Mouse (Mus musculus): ENCODE data around the gene 2310039H08Rik. TPM values are rescaled to one million over a fixed set of nuclear protein-coding genes. Genes with fewer than 3 reads are reported as not detected.
A peak's percentile ranks its signal among the peaks of the same experiment; 100 is the strongest.

Gene 2310039H08Rik
- polyA plus RNA-seq, 1 experiment, result 40.9 TPM

DNA sequence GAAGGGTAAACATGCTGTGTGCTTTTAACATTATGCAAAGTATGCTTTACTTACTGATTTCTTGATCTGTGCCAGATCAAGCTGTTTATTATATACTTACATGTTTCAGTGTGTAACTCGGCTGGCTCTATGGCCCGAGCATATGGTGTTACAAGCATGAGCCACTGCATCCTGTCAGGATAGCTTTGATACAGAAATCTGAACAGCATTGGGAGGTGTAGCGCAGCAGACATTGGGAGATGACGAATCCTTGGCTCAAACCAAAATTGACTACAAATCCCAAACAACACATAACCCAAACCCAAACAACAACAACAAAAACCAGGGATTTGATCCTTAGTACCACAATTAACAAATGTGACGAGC is 414 bp upstream of the 2310039H08Rik start:
- H3K79me3 ChIP-seq (ENCODE audit: low read depth), result no peaks in the 10 kb centered on the region
- H3K36me3 ChIP-seq (ENCODE audit: control insufficient read depth, insufficient read depth), result peaks cover 30% of the 10 kb centered on the region
- H3K4me3 ChIP-seq (ENCODE audit: insufficient read depth, poor library complexity, severe bottlenecking), result peak overlapping the region; percentile 81
- H3K79me2 ChIP-seq (ENCODE audit: control insufficient read depth, insufficient read depth), result no peaks in the 10 kb centered on the region
- H3ac ChIP-seq (ENCODE audit: control insufficient read depth, insufficient read length, low read depth), result peak overlapping the region; percentile 55
- no peaks in the 10 kb centered on the region for H3K27me3 ChIP-seq (ENCODE audit: control insufficient read depth, insufficient read depth, insufficient read length)
- TF ChIP-seq MYOG (IDR thresholded peaks at IDR 0.05; ENCODE audit: control insufficient read depth, extremely low read depth, insufficient read length) (no peak), CTCF (IDR thresholded peaks at IDR 0.05; ENCODE audit: control insufficient read depth, insufficient read depth, insufficient read length) (no peak), USF1 (IDR thresholded peaks at IDR 0.05; ENCODE audit: low read depth) (no peak), MAX (IDR thresholded peaks at IDR 0.05) (no peak), MYOD1 (IDR thresholded peaks at IDR 0.05; ENCODE audit: control insufficient read depth, insufficient read length, low read depth) (no peak), FOSL1 (IDR thresholded peaks at IDR 0.05; ENCODE audit: insufficient read depth, low read length, poor library complexity, severe bottlenecking) (no peak), CEBPB (IDR thresholded peaks at IDR 0.05; ENCODE audit: low read depth) (no peak)

DNA sequence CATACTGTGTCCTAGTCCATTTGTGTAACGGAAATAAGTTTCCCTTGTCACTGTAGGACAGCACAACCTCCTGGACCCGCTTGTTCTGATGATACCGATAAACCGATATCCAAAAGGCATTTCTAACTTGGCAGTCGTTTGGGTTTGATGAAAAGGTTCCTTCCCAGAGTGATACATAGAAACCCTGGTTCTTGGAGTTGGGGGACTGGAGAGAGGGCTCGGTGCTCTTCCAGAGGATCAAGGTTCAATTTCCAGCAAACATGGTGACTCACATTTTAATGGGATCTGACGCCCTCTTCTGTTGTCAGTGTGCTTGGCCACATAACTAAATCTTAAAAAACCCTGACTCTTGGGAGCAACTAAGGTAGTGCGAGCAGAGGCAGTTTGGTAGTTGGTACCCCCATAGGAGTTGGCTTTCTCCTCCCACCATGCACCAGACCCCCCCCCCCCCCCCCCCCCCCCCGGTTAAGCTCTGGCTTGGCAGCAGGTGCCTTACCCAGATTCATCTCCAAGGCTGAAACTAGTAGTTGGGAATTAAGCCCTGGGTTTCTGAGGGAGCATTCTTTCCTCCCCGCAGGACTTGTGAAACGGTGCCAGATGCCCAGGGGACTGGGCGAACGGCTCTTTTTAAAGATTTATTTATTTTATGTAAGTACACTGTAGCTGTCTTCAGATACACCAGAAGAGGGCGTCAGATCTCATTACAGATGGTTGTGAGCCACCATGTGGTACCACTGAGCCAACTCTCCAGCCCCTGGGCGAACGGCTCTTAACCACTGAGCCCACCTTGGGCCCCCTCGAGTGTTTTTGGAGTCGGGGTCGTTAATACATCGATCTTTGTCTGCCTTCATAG is 1.1 kb downstream of the 2310039H08Rik start:
- H3K4me3 ChIP-seq (ENCODE audit: insufficient read depth, poor library complexity, severe bottlenecking), result peak overlapping the region; percentile 81
- H3ac ChIP-seq (ENCODE audit: control insufficient read depth, insufficient read length, low read depth), result peak overlapping the region; percentile 96
- peaks cover 2% of the 10 kb centered on the region for H3K79me3 ChIP-seq (ENCODE audit: low read depth)
- TF ChIP-seq CEBPB (IDR thresholded peaks at IDR 0.05; ENCODE audit: low read depth), result no peak
- no peak for TF ChIP-seq MYOD1 (IDR thresholded peaks at IDR 0.05; ENCODE audit: control insufficient read depth, insufficient read length, low read depth)
- no peak for TF ChIP-seq CTCF (IDR thresholded peaks at IDR 0.05; ENCODE audit: control insufficient read depth, insufficient read depth, insufficient read length)
- TF ChIP-seq USF1 (IDR thresholded peaks at IDR 0.05; ENCODE audit: low read depth), result no peak
- TF ChIP-seq MAX (IDR thresholded peaks at IDR 0.05), result no peak
- no peak for TF ChIP-seq MYOG (IDR thresholded peaks at IDR 0.05; ENCODE audit: control insufficient read depth, extremely low read depth, insufficient read length)
- TF ChIP-seq FOSL1 (IDR thresholded peaks at IDR 0.05; ENCODE audit: insufficient read depth, low read length, poor library complexity, severe bottlenecking), result no peak
- no peaks in the 10 kb centered on the region for H3K27me3 ChIP-seq (ENCODE audit: control insufficient read depth, insufficient read depth, insufficient read length)
- peaks cover 9% of the 10 kb centered on the region for H3K79me2 ChIP-seq (ENCODE audit: control insufficient read depth, insufficient read depth)
- peaks cover 45% of the 10 kb centered on the region for H3K36me3 ChIP-seq (ENCODE audit: control insufficient read depth, insufficient read depth)

DNA sequence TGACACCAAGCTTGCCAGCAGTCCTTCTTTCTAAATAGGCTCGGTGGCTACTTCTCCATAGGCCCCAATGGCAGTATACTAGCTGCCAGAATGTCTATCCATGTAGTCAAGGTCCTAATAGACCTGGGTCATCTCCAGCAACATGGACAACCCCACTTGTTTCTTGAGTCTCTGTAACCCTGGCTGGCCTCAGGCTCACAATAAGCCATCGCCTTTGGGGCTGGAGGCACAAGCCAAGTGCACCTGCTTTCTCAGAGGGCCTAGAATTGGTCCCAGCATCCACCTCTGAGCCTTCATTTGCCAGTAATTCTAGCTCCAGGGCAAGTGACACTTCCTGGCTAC is 1.7 kb downstream of the 2310039H08Rik start:
- TF ChIP-seq MYOG (IDR thresholded peaks at IDR 0.05; ENCODE audit: control insufficient read depth, extremely low read depth, insufficient read length), result no peak
- no peak for TF ChIP-seq CTCF (IDR thresholded peaks at IDR 0.05; ENCODE audit: control insufficient read depth, insufficient read depth, insufficient read length)
- no peak for TF ChIP-seq FOSL1 (IDR thresholded peaks at IDR 0.05; ENCODE audit: insufficient read depth, low read length, poor library complexity, severe bottlenecking)
- TF ChIP-seq MAX (IDR thresholded peaks at IDR 0.05), result no peak
- no peak for TF ChIP-seq CEBPB (IDR thresholded peaks at IDR 0.05; ENCODE audit: low read depth)
- no peak for TF ChIP-seq MYOD1 (IDR thresholded peaks at IDR 0.05; ENCODE audit: control insufficient read depth, insufficient read length, low read depth)
- no peak for TF ChIP-seq USF1 (IDR thresholded peaks at IDR 0.05; ENCODE audit: low read depth)
- H3K36me3 ChIP-seq (ENCODE audit: control insufficient read depth, insufficient read depth), result peaks cover 51% of the 10 kb centered on the region
- H3ac ChIP-seq (ENCODE audit: control insufficient read depth, insufficient read length, low read depth), result no peak overlapping the region
- H3K79me3 ChIP-seq (ENCODE audit: low read depth), result peaks cover 6% of the 10 kb centered on the region
- H3K79me2 ChIP-seq (ENCODE audit: control insufficient read depth, insufficient read depth), result peaks cover 15% of the 10 kb centered on the region
- no peaks in the 10 kb centered on the region for H3K27me3 ChIP-seq (ENCODE audit: control insufficient read depth, insufficient read depth, insufficient read length)
- H3K4me3 ChIP-seq (ENCODE audit: insufficient read depth, poor library complexity, severe bottlenecking), result no peak overlapping the region

DNA sequence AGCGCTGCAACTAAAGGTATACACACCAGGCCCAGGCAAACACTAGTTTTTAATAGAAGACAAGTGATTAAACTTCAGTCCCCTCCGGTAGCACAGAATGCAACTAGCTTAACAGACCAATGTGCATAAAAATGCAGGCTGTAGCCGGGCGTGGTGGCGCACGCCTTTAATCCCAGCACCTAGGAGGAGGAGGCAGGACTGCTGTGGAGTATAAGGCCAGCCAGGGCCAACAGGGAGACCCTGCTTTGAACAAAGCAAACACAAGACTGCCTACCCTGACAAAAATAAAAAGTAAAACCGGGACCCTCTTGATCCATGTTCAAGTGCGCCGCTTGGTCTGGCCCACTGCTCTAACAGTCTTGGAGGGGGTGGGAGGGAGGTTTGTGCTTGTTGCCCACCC is 2.6 kb downstream of the 2310039H08Rik start:
- peaks cover 60% of the 10 kb centered on the region for H3K36me3 ChIP-seq (ENCODE audit: control insufficient read depth, insufficient read depth)
- no peak overlapping the region for H3ac ChIP-seq (ENCODE audit: control insufficient read depth, insufficient read length, low read depth)
- peaks cover 25% of the 10 kb centered on the region for H3K79me2 ChIP-seq (ENCODE audit: control insufficient read depth, insufficient read depth)
- H3K27me3 ChIP-seq (ENCODE audit: control insufficient read depth, insufficient read depth, insufficient read length), result no peaks in the 10 kb centered on the region
- TF ChIP-seq CEBPB (IDR thresholded peaks at IDR 0.05; ENCODE audit: low read depth) (no peak), MYOG (IDR thresholded peaks at IDR 0.05; ENCODE audit: control insufficient read depth, extremely low read depth, insufficient read length) (no peak), USF1 (IDR thresholded peaks at IDR 0.05; ENCODE audit: low read depth) (no peak), MYOD1 (IDR thresholded peaks at IDR 0.05; ENCODE audit: control insufficient read depth, insufficient read length, low read depth) (no peak), FOSL1 (IDR thresholded peaks at IDR 0.05; ENCODE audit: insufficient read depth, low read length, poor library complexity, severe bottlenecking) (no peak), CTCF (IDR thresholded peaks at IDR 0.05; ENCODE audit: control insufficient read depth, insufficient read depth, insufficient read length) (no peak), MAX (IDR thresholded peaks at IDR 0.05) (no peak)
- no peak overlapping the region for H3K4me3 ChIP-seq (ENCODE audit: insufficient read depth, poor library complexity, severe bottlenecking)
- peaks cover 14% of the 10 kb centered on the region for H3K79me3 ChIP-seq (ENCODE audit: low read depth)

GRCm38 (mm10) chr17:46776087-46776486 is 3.7 kb downstream of the 2310039H08Rik start:
- Histone ChIP-seq H3K79me3 (ENCODE audit: low read depth) (peaks cover 23% of the 10 kb centered on the region), H3K4me3 (ENCODE audit: insufficient read depth, poor library complexity, severe bottlenecking) (no peak overlapping the region), H3K36me3 (ENCODE audit: control insufficient read depth, insufficient read depth) (peaks cover 71% of the 10 kb centered on the region), H3K79me2 (ENCODE audit: control insufficient read depth, insufficient read depth) (peaks cover 35% of the 10 kb centered on the region), H3ac (ENCODE audit: control insufficient read depth, insufficient read length, low read depth) (no peak overlapping the region), H3K27me3 (ENCODE audit: control insufficient read depth, insufficient read depth, insufficient read length) (no peaks in the 10 kb centered on the region)
- TF ChIP-seq CEBPB (IDR thresholded peaks at IDR 0.05; ENCODE audit: low read depth), result no peak

DNA sequence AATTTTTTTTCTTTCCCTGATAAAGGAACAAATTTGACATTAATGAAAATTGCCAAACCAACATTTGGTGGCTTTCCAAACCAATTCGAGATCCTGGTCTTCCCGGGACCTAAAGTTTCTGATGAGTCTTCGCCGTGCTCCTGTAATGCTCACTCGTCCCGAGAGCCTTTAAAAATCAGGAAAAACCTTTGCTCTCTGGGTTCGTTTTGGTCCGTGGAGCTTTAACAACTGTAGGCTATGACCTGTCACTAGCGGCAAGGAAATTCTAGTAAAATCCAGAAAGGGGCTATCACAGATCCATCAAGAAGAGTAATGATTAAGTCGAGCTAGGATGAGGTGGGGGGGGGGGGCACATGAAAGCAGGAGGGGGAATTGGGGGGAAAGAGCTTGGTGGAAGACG is 9.4 kb downstream of the 2310039H08Rik start:
- no peaks in the 10 kb centered on the region for H3K27me3 ChIP-seq (ENCODE audit: control insufficient read depth, insufficient read depth, insufficient read length)
- H3ac ChIP-seq (ENCODE audit: control insufficient read depth, insufficient read length, low read depth), result peak overlapping the region; percentile 97
- peaks cover 36% of the 10 kb centered on the region for H3K79me3 ChIP-seq (ENCODE audit: low read depth)
- peak overlapping the region; percentile 60 for H3K4me3 ChIP-seq (ENCODE audit: insufficient read depth, poor library complexity, severe bottlenecking)
- H3K79me2 ChIP-seq (ENCODE audit: control insufficient read depth, insufficient read depth), result peaks cover 50% of the 10 kb centered on the region
- peaks cover 46% of the 10 kb centered on the region for H3K36me3 ChIP-seq (ENCODE audit: control insufficient read depth, insufficient read depth)
- no peak for TF ChIP-seq FOSL1 (IDR thresholded peaks at IDR 0.05; ENCODE audit: insufficient read depth, low read length, poor library complexity, severe bottlenecking)
- no peak for TF ChIP-seq MAX (IDR thresholded peaks at IDR 0.05)
- no peak for TF ChIP-seq CTCF (IDR thresholded peaks at IDR 0.05; ENCODE audit: control insufficient read depth, insufficient read depth, insufficient read length)
- TF ChIP-seq CEBPB (IDR thresholded peaks at IDR 0.05; ENCODE audit: low read depth), result no peak
- no peak for TF ChIP-seq MYOG (IDR thresholded peaks at IDR 0.05; ENCODE audit: control insufficient read depth, extremely low read depth, insufficient read length)
- no peak for TF ChIP-seq MYOD1 (IDR thresholded peaks at IDR 0.05; ENCODE audit: control insufficient read depth, insufficient read length, low read depth)
- TF ChIP-seq USF1 (IDR thresholded peaks at IDR 0.05; ENCODE audit: low read depth), result no peak
